Mouse (Mus musculus): Measurements from ENCODE around the gene 1110002E22Rik.

DNA sequence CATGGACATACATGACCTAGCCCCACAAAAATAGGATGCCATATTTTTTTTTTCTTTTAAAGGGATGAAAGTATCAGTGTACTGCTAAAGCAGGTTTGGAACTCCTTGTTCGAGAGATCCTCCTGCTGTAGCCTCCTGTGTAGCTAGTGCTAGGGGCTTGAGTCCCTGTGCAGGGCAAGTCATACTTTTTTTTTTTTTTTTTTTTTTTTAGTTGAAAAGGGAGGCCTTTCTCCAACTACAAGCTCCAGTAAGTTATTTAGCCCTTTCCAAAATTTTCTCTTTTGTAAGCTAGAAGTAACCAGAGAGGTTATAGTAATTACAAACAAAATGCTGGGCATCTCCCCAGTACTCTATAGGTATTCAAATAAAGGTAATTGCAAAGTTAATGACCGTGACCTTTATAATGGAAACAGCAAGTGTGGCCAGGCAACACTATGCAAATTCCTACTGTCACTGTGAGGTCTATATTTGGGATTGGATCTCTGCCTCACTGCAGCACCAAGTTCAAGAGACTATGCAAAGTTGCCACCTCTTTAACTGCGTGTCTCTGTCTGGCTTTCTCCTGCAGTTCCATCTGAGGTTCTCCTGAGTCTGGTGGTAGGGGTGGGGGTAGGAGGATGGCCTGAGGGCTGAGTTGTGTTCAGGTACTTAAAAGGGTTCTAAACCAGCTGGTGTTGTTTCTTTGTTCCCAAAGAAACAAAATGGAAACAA, 23.1 kb upstream of the 1110002E22Rik start:
- TF ChIP-seq CTCF (IDR thresholded peaks at IDR 0.05; ENCODE audit: low read depth) (no peak), EP300 (IDR thresholded peaks at IDR 0.05; ENCODE audit: low read depth) (no peak)
